Mouse (Mus musculus): ENCODE measurements at regions not wholly inside any gene's neighbourhood (a gene's known extent, or its start where the extent isn't known, plus 50 kb on each side); places are given as distances from the start of the nearest gene placed in this dataset.

DNA sequence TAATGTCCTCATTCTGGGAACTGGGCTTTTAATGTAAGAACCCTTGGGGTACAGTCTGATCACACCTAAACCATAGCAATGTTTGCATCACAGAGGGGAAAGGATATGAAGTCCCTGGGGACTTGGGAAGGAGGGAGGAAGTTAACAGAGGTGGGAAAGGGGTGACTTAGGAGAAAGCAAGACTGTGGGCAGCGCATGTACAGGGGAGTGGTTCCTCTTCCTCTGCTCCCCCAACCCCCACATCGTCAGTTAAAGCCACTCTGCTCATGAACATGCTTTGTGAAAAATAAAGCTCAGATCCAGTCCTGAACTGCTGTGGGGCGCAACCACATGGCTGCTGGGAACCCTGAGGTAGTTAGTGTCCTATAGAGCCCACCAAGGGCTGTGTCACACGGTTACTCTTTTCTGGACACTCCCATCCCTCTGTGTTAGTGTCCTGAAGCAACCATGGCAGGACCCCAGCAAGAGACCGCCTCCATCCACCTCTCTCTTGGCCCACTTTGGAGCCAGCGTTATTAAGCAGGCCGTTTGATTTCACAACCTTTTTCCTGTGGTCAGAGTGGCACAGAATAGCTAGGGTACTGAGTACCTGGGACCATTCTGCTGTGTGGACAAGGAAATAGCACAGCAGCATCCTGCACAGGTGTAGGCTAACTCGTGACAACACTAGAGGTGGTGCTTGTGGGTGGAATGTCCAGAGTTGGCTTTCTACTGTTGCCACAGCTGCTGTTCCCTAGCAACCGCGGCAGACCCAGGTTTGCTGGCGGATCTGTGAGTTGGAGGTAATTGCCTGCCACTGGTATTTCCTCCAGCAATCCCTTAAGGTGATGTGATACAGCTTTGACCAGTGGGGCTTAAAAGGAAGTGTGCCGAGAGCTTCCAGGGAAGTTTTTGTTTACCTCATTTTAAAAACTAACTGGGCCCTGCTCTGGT, 50.3 kb upstream of the Cpeb4 start:
- no peak for DNase-seq (ENCODE audit: low read depth, low spot score)

Measured in 3T3-L1 (cell line).